Mouse (Mus musculus) left cerebral cortex, postnatal 36 days (tissue): ENCODE results near the gene Agfg2. TPM values are rescaled to one million over a fixed set of nuclear protein-coding genes. Genes with fewer than 3 reads are reported as not detected.
"Not testable (repeated sequence)": the region's sequence is repeated elsewhere in the genome, so short reads cannot be mapped to it uniquely, and the experiment has no call there.

Experiments used
- DNase-seq, 2 experiments: peaks; one replicate each; pipeline ENCODE4 v3.0.0; 2021 to 2022; ENCODE audit warnings: low spot score in 2 of 2, mixed read lengths in 1 of 2
- intact Hi-C: fragments of 180-260 bp; cut with DNase I; formaldehyde crosslinking; loops from one replicate; pipeline ENCODE4 v1.15.1; 2025
- total RNA-seq, 2 experiments: library from RNA; stranded (reverse); gene quantifications; 2 replicates each; pipeline ENCODE4 v1.2.3; 2021

The Agfg2 gene
- total RNA-seq, 2 experiments from 2014 or later = 41.7 to 42.0 TPM

DNA sequence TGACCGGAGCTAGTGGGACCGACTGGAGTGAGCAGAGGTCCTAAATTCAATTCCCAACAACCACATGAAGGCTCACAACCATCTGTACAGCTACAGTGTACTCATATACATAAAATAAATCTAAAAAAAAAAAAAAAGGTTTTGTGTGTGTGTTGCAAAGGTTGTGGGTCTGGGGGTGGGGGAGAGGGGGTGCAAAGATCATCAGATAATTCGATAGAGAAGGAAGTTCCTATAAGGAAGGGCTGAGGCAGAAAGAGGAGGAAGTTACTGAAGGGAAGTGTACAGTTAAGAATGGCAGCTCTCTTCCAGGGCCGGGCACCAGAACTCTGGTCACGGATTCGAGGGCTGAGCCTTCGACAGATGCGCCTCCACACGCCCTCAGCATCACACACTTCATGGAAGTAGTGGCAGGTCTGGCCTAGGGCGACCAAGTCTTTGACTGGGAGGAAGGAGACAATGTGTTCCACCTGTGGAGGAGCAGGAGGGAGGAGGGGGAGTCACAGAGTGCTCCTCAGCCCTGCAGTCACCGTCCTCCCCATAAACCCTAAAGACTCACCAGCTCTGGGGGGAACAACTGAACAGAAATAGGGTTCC lies 60.5 kb downstream of the Agfg2 start:
- no peak for DNase-seq
- intact Hi-C loops = no loop called here

DNA sequence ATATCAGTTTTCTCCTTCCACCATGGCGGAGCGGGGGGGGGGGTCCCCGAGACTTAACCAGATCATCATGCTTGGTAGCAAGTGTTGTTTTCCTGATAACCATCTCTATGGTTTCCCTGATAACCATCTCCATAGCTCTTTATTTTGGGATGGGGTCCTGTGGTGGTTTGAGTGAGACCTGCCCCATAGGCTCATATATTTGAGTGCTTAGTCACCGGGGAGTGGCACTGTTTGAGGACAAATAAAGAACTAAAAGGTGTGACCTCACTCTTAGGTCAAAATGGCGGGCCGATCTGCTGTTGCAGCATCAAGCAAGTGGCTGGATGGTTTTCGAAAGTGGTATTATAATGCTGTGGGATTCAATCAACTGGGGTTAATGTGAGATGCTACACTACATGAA lies 69.2 kb downstream of the Agfg2 start:
- no peak for DNase-seq
- intact Hi-C loops = no loop called here

DNA sequence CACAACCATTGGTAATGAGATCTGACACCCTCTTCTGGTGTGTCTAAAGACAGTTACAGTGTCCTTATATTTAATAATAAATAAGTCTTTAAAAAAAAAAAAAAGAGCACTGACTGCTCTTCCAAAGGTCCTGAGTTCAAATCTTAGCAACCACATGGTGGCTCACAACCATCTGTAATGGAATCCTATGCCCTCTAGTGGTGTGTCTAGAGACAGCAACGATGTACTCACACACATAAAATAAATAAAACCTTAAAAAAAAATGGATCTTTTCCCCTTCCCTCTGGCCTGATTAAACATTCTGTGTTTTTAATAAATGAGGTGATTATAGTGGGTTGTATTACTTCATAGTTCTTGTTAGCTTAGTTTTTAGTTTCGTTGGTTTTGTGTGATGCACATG lies 69.6 kb downstream of the Agfg2 start:
- intact Hi-C loops, DNase-seq: not testable (repeated sequence)

DNA sequence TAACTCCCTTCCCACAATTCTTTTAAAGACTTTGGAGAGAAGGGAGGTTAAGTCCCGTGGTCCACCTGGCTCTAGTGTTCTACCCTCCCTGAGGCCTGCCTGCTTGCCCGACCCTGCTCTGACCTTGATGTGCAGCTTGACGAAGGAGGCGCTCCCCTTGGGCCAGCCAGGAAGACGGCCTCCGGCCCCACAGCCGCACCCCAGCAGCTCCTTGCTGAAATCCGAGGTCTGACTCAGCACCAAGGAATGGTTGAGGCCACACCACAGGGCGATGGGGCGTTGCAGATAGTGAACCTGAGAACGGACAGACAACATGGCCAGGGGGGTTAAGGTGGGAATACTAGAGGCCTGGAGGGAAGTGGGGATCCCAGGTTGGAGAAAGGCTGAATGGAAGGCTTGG lies 71.0 kb downstream of the Agfg2 start, which contains the start of gene Pcolce:
Gene Pcolce (minus strand): TSS at position 235 of the 400 bp plus-strand sequence.
- DNase-seq = no peak
- intact Hi-C loops = no loop called here

DNA sequence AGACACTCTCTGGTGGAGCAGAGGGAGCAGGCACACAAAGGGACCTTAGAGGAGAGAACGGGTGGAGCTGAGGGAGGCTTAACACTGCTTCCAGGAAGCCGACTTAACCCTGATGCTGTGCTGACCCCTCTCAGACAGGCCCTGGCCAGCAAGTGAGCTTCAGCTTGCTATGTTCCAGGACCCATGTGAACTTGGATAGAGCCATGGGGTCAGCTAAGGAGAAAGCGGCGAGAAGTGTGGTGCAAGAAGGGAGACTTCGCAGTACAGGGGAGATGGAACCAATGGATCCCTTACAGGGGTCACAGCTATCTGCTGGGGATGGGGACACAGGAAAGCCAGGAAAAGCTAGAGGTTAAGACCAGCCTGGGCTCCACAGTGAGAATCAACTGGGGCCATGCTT lies 71.5 kb downstream of the Agfg2 start:
- DNase-seq = no peak
- intact Hi-C loops = no loop called here

DNA sequence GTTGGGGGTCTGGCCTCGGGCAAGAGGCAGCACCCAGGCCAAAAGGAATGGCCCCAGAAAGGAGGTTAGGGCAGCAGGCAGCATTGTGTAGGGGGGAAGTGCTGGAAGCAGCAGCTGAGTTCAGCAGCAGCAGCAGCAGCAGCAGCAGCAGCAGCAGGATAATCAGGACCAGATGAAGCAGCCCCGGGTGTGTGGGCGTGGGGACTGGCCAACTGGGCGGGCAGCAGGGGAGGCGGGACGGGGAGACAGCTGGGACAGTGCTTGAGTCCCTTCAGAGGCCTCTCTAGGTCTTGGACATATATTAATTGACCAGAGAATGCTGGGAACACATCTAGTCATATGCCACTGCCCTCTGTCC lies 73.3 kb downstream of the Agfg2 start:
- intact Hi-C loops = no loop called here
- DNase-seq = no peak

DNA sequence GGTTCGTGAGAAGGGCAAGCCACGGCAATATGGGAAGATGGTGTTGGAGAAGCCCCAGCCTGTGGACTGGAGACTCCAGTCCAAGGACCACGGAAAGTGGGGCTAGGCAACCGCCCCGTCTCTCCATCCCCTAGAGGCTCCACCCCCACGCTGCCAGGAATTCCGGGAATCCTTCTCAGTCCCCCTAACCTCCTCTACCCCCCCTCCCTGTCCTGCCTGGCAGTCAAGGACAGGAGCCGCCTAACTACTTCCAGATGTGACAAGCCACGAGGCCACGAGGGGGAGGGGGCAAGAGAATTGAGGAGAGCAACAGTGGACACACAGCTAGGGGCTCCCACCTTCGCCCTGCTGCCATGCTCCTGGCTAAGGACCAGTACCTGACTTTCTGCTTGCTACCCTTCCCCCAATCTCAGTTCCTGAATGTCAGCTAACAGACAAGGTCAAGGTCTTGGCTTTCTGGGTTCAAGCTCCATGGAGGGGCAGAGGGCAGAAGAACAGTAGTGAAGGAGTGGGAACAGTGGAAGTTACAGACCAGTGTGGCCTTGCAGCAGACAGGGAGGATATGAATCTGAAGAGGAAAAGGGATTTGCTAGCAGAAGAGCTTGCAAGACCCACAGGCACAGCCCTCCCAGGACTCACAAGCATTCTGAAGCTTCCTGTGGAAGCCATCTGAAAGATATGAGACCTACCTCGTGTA lies 73.8 kb downstream of the Agfg2 start:
- intact Hi-C loops = no loop called here
- no peak for DNase-seq

GRCm38 (mm10) chr5:137610056-137610455 lies 74.5 kb downstream of the Agfg2 start:
- intact Hi-C loops = no loop called here
- no peak for DNase-seq

GRCm38 (mm10) chr5:137609292-137609691 lies 75.2 kb downstream of the Agfg2 start:
- DNase-seq = no peak
- intact Hi-C loops = no loop called here

DNA sequence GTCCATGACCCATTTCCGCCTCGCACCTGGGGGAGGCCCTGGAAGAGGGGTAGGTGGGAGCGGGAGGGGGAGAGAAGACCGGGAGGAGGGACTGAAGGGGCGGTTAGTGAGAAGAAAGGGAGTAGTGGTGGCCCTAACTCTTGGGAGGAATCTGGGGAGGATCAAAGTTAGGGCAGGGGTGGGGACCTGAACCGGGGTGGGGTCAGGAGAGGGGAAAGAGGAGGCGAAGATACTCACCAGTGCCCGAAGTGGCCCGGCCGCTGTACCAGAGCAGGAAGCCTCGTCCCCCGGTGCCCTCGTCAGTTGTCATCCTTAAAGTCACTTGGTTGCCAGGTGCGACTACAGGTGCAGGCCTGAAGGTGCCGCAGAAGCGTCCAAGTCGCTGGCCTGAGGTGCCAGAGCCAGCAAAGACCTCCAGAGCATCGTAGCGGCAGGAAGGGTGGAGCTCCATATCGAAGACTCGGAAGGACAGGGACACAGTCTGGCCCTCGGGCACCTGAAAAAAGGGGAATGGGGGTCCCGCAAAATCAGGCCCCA lies 75.8 kb downstream of the Agfg2 start:
- DNase-seq = no peak

DNA sequence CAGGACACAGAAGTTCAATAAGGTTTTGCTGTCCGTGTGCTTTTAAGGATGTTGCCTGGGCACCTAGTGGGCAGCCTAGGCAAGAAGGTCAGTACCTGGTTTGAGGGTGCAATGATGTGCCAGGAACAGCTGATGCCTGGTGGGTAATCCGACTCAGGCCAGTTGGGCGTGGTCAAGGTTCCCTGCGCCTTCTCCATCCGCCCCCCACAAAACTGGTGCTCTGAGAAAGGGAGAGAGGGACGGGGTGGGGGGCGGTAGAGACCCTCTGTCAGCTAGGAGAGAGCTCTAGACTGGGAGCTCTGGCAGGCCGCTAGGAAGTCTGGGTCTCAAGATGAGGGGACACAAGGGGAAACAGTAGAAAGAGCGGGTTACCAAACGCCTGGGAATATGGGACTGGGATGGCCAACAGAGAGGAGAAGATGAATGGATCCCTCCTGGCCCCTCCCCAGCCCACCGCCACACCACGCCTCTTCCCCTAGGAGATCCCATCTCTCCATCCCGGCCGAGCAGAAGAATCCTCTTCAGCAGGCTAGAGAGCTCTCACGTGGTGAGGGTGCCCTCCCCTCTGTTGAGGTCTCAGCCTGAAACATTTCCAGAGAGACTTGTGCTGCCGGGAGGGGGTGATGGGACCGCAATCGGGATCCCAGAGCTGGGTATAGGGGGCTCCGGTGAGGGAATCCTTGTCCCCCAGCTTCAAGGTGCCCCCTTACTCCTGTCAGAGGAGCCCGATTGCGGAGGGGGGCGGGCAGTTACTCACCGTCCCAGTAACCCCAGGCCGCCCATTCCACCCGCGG lies 76.5 kb downstream of the Agfg2 start:
- intact Hi-C loops = no loop called here

More for the DNA sequence above, 75.8 kb downstream of the Agfg2 start:
- intact Hi-C loops = no loop called here

DNA sequence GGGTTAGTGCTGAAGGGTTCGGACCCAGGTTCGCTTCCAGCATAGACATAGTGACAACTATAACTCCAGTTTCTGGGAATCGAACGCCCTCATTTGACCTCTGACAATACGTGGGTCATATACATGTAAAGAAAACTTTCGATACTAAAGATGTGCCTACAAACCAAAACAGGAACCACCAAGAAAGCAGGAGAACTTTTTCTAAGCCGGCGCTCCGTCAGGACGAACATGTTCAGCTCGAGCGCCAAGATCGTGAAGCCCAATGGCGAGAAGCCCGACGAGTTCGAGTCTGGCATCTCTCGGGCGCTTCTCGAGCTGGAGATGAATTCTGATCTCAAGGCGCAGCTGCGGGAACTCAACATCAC lies 83.2 kb downstream of the Agfg2 start:
- no peak for DNase-seq
- intact Hi-C loops = loop anchor here (1.0 to 5.0 kb wide), 3 partner anchors 51 to 186 kb away; partner anchors contain the start of genes Epo, Gnb2, Mepce and Zcwpw1

More for the DNA sequence above, 76.5 kb downstream of the Agfg2 start:
- no peak for DNase-seq

DNA sequence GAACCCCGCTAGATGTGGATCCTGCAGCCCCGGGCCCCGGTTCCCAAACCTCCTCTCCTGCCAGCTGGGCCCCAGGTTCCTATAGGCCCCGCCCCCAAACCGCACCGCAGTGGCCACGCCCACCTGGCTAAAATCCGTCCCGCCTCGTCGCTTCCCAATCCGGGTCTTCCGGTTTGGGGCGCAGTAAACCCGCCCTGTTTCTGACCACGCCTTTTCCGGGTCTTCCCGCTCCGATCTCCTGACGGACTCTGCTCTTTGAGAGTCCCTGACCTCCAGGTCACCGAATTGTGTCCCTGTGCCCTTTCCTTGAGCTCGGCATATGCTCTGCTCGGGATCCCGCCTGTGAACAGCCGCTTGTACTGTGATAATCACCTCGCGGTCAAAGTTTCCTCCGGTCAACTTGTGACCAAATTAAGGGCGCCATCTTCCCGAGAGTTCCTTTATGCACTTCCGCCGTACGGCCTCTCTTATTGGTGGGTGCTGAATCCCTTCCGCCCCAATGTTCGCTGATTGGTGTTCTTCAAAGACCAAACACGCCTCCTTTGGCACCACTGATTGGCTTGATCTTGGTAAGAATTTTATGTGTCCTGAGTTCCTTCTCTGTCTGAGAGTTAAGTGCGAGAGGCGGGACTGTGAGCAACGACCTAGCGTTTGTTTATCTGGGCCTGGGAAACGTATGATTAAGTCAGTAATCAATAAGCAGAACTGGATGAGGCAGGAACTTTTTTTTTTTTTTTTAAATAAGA lies 83.7 kb downstream of the Agfg2 start, which contains the start of gene Mospd3:
Gene Mospd3 (minus strand): TSS at position 440 of the 746 bp plus-strand sequence.
- intact Hi-C loops = loop anchor here (1.0 to 5.0 kb wide), 3 partner anchors 52 to 187 kb away; partner anchors contain the start of genes Epo, Gnb2, Mepce and Zcwpw1
- peak; percentile 95 to 96 for DNase-seq

Other genes with a start within 250 kb of the Agfg2 start
- under 1 TPM; 0.37 to 0.39 TPM for gene Zan, start 207.7 kb downstream of the Agfg2 start, total RNA-seq
- 10 to 100 TPM; 33.6 to 36.1 TPM for gene Pop7, start 182.2 kb downstream of the Agfg2 start, total RNA-seq
- gene Gigyf1, start 166.2 kb downstream of the Agfg2 start, total RNA-seq = 10 to 100 TPM; 43.8 to 63.2 TPM
- gene Epo, start 151.5 kb downstream of the Agfg2 start, total RNA-seq = not detected
- 100 to 1,000 TPM; 582 to 667 TPM for gene Gnb2, start 151.2 kb downstream of the Agfg2 start, total RNA-seq
- gene Actl6b, start 131.2 kb downstream of the Agfg2 start, total RNA-seq = 100 to 1,000 TPM; 109 to 115 TPM
- 10 to 100 TPM; 10.4 to 10.9 TPM for gene Tfr2, start 114.9 kb downstream of the Agfg2 start, total RNA-seq
- gene Mospd3, start 83.7 kb downstream of the Agfg2 start, total RNA-seq = 10 to 100 TPM; 19.4 to 26.4 TPM
- 10 to 100 TPM in 1 of 2 experiments, 1 to 10 TPM in 1; 8.6 to 14.9 TPM for gene Pcolce, start 70.9 kb downstream of the Agfg2 start, total RNA-seq
- gene Fbxo24, start 55.7 kb downstream of the Agfg2 start, total RNA-seq = under 1 TPM; 0.20 to 0.25 TPM
- gene Lrch4, start 55.6 kb downstream of the Agfg2 start, total RNA-seq = 10 to 100 TPM; 11.3 to 19.4 TPM
- gene Gm20605, start 55.6 kb downstream of the Agfg2 start, total RNA-seq = 10 to 100 TPM in 1 of 2 experiments, 1 to 10 TPM in 1; 5.5 to 11.7 TPM
- 1 to 10 TPM; 4.2 to 7.7 TPM for gene Sap25, start 43.4 kb downstream of the Agfg2 start, total RNA-seq
- under 1 TPM in 1 of 2 experiments, not detected in 1; 0.23 TPM for gene Irs3, start 39.0 kb downstream of the Agfg2 start, total RNA-seq
- gene Nyap1, start 56.9 kb upstream of the Agfg2 start, total RNA-seq = 10 to 100 TPM; 70.1 to 79.5 TPM
- 100 to 1,000 TPM; 166 to 203 TPM for gene Tsc22d4, start 61.0 kb upstream of the Agfg2 start, total RNA-seq
- 10 to 100 TPM; 23.5 to 28.6 TPM for gene Ppp1r35, start 94.1 kb upstream of the Agfg2 start, total RNA-seq
- gene Mepce, start 102.9 kb upstream of the Agfg2 start, total RNA-seq = 10 to 100 TPM; 33.5 to 42.8 TPM
- gene Zcwpw1, start 103.1 kb upstream of the Agfg2 start, total RNA-seq = 1 to 10 TPM; 4.6 to 7.2 TPM
- gene Pilra, start 151.6 kb upstream of the Agfg2 start, total RNA-seq = under 1 TPM in 1 of 2 experiments, not detected in 1; 0.20 TPM
- gene Pilrb1, start 173.4 kb upstream of the Agfg2 start, total RNA-seq = not detected
- gene Pilrb2, start 187.1 kb upstream of the Agfg2 start, total RNA-seq = not detected
- gene Cyp3a13, start 236.9 kb upstream of the Agfg2 start, total RNA-seq = under 1 TPM; 0.25 TPM